Mouse (Mus musculus) thymus, postnatal 25 days (tissue): ENCODE data around the gene Mdm2.

ENCODE experiments used
- DNase-seq: peaks from one replicate; pipeline ENCODE4 v3.0.0; 2022

Mdm2 gene

DNA sequence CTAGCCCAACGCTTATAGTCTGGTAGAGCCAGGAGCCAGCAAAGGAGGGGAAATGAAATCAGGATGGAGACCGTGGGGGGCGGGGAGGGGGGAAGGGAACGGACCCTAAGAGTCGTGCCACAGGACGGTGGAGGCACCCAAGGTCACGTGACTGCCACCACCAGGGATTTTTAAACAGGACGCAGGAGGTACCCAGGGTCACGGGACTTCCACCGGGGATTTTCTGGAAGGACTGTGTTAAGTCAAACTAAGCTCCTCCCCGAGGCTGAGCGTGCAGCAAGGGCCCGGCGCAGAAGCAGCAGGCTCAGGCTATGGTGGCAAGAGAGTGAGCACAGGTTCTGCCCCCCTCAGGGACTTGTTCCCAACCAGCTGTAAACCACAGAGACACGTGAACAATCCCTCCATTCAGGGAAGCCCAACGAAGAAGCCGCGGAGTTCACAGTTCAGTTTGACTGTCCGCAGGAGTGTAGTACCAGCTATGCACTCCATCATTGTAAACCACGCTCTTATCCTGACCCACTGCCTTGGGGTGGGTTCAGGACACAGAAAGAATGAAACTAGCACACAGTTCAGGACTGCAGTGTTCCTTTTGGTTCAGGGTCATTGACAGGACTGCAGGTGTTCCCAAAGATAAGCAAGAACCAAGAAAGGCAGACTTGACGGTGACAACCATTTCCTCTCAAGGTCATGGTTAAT lies 70.5 kb downstream of the Mdm2 start:
- DNase-seq: peak; percentile 52

GRCm38 (mm10) chr10:117639221-117639599 lies 71.3 kb downstream of the Mdm2 start:
- no peak for DNase-seq
